Mouse (Mus musculus) mature B cell (primary cell): ENCODE results near the gene Adssl1.

ENCODE experiments used
- in situ Hi-C: fragments of 300-500 bp; cut with MboI; formaldehyde crosslinking; loops from 2 replicates; pipeline ENCODE4 v1.14.3; 2019

The Adssl1 gene

DNA sequence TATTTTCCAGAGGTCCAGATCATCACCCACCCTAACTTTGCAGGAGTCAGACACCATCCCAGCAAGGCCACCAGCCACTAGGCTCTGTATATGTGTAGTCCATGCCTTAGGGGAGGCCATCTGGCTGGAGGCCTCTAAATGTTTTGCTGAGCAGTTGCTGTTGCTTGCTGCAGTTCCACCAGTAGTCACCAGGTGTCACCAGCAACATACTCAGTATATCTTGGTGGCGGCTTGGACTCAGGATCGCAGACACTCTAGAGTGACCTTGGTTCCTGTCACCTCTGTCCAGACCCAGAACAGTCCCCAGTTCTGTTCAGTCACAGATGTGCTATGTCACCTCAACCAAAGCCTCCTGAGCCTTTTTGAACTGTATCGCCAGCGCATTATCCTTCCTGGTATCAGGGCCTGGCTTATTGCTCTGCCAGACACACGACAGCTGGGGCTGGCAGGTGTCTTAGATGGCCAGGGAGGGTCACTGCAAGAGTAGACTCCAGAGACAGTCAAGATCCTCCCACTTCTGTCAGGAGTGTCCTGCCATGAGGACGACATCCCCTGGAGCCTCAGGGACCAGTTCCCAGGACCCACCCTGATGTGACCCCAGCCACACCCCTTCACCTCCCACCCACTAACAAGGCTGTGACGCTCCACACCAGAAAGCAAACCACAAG lies 33.4 kb downstream of the Adssl1 start:
- in situ Hi-C loops = loop anchor here (5.0 kb wide), 1 partner anchor 54 kb away; no protein-coding TSS in a partner anchor

DNA sequence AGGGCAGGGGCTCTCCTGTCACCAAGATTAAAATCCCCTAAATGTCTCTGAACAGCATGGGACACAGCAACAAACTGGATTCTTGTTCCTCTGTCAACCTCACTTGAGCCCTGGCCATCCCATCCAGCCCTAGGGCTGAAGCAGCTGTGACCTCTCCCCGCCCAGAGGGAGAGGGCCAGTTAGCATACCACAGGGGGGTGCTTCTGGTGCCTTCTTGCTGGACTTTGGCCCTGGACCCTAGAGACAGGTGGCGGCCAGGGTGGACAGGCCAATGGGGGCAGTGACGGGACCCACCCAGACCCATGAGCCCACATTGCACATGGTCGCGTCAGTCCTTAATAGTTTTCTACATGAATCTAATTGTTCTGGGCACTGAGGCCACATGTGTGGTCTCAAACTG lies 34.2 kb downstream of the Adssl1 start:
- in situ Hi-C loops = loop anchor here (5.0 kb wide), 1 partner anchor 53 kb away; no protein-coding TSS in a partner anchor

DNA sequence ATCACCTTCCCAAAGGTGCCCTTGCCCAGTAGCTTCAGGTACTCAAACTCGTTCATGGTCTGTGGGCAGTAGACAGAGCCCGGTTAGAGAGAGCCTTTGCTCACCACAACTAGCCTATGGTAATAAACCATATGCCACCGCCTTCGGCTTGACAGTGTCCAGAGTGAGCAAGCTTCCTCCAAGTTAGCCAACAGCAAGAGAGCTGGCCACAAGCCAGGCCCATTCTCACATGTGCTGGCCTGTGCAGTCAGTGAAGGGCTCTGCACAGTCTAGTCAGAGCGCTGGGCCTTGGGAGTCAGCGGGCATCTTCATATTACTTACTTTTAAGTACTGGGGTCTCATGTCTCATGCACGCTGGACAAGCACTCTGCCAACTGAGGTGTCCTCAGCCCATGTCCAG lies 38.8 kb downstream of the Adssl1 start:
- in situ Hi-C loops = no loop called here

DNA sequence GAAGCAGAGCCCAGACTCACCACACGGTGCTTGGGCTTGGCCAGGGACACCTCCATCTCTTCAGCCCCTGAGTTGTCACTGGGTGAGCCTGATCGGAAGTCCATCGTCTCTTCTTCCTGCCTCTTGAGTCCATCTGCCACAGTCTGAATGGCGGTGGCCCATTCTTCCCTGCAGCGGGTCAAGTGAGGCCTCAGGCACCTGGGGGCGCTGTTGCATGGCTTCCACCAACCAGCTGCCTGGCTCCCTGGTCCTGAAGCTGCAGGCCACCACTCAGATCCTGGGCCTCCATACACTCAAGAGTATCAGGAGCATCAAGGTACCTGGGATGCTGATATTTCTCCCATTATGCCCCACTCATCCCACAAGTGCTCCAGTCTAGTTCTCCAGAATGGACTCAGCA lies 39.3 kb downstream of the Adssl1 start:
- in situ Hi-C loops = no loop called here

DNA sequence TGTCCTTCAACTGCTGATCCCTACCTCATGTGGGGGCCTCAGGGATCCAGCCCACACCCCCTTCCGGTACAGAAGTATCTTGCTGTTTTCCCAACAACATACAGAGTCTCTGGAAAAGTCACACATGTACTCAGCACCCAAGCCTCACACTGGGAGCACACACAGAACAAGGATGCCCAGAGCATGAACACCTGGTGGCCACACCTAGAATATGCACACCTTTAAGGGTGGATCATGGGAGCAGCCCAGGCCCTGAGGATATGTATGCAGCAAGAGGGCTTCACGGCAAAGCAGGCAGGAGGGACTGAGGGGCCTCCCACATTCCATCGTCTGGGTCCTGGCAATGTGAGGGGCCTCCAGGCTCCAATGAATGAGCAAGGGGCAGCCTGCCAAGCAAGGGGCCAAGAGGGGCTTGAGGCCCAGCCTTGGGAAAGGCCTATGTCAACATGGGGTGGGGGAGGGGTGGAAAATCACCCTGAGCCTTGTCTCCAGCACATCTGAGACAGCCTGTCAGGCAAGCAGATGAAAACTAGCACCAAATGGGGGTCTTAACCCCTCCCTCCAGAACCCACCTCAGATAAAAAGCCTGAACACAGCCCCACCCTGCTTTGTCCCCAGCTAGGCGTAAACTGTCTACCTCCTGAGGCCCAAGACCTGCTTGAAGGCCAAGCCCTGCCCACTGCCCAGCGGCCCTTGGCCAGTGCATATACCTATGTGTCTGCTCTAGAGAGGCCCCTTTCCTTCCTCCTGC lies 40.9 kb downstream of the Adssl1 start:
- in situ Hi-C loops = no loop called here

DNA sequence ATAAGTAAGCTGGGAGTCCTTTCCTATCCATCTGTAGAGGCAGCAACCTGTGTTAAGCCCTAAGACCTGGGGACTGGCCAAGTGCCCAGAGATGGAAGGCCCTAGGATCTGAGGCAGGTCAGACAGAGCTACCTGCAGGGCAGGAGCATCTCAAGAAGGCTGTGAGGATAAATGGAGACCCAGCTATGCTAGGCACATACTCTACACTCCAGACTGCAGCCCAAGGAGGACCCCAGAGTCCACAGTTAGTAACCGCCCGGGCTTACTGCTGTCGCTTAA lies 41.4 kb downstream of the Adssl1 start:
- in situ Hi-C loops = no loop called here

DNA sequence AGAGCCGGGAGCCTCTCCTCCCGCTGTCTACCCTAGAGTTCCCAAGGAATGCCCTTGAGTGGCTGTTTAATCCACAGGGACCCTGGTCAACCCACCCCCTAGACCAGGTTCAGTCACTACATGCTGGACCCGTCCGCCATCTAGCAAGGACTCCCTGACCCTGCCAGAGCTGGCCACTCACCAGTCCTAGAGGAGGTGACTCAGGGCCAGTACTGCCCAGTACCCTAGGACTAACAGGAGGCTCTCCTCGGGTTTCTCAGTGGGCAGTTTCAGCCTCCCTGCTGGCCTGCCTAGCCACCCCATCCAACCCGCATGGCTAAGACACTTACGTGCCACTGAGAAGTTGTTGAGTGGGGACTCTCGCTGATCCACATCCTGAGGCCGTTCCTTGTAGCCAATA lies 42.0 kb downstream of the Adssl1 start:
- in situ Hi-C loops = no loop called here

DNA sequence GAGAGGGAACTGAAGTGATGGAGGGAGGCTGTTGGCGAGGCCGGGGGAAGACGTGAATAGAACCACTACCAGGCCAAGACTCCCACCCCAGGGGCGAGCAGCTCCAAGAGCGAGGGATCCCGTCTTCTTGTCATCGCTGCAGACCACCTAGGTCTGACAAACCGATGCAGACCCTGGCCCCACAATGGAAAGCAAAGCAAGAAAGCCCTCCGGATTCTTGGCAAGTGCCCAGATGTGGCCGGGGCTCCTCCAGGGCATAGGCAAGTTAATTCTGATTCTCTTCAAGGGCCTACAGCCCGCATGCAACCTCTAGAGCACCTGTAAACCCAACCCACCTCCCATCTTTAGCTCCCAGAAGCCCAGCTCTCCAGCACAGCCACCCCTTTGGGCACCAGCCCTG lies 43.5 kb downstream of the Adssl1 start:
- in situ Hi-C loops = no loop called here

DNA sequence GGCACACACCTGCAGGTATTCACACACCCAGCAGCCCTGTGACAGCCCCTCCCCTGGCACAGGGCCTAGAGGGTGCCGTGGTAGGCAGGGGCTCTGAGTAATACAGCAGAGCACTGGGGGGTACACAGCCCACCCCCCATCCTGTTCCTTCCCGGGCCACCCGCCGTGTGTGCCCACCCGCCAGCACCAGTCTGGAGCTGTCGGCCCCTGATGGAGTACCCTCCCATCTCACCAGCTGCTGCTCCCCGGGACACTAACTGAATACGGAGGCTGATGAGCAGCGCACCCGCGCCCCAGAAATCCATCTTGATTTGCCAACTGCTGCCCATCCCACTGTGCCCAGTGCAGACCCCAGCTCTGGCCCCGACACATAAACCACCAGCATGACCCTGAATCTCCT lies 43.9 kb downstream of the Adssl1 start:
- in situ Hi-C loops = no loop called here

DNA sequence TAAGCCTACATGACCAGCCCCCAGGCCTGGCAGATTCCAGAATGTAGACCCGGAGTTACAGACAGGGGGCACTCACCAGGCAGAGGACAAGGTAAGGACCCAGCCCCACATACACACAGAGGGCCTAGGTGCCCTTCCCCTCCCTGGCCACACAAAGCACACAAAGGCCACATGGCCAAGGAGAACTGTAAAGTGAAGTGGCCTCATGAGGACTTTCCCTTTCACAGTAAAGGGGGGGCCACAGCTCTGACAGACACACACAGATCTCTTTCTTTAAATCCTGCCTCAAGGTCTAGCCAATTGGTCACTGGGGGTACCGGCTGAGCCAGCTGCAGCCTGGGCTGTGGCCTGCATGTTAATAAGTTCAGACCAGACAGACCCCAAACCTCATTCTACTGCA lies 44.3 kb downstream of the Adssl1 start:
- in situ Hi-C loops = no loop called here

DNA sequence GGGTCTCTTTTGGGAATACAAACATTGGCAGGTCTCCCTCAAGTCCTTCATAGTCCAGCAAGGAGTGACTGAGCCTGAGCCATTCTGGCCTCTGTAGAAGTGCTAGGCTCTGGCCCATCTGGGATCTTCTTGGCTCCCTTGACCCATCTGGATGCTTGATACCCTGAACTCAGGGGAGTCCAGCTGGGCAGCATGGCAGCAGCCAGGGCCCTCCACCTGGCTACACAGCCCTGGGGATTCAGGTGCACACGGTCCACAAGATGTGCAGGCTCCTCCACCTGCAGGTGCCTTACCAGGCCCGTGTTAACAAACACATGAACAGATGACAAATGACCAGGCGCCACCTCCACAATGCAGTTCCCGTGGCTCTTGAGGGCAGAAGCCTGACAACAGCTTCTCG lies 44.8 kb downstream of the Adssl1 start:
- in situ Hi-C loops = no loop called here

DNA sequence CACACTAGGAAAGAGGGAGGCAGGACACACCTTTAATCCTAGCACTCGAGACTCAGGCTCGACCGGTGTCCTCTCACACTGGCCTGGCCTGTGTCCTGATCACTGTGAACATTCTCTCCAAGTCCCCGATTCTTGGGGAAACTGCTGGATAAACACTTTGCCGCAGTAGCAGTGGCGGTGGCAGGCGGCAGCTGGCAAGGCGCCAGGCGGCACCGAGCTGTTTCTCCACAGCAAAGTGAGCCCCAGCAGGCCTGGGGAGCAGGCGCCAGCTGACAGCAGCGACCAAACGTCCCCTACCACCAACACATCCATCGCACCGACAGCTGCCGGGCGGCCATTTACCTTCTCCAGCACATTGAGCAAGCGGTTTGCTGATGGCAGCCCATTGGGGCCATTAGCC lies 45.6 kb downstream of the Adssl1 start:
- in situ Hi-C loops = no loop called here

DNA sequence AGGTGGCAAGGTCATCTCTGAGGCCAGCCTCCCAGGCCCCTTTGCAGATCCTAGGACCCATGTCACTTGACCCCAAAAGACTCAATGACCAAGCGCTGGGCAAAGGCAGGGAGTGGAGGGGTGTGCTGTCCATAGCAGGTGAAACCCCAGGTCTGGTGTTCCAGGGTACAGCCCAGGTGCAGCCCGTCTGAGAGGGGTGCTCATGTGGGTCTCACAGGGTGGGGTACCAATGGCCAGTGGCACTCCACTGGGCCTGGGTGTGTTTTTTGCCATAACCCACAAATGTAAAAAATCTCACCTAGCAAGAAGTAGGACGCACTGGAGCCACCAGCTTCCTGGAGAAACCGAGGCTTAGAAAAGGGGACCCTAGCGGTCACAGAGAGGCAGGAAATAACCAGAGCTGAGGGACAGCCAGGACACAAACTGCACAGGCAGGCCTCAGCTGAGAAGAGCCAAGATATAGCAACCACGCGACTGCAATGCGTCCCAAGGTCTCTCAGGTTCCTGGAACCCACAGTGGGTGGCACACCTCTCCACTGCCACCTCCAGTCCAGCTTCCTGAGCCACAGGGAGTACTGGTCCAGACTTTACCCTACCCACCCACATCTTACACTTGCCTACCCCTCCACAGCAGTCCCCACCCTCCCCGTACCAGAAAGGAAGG lies 46.2 kb downstream of the Adssl1 start:
- in situ Hi-C loops = no loop called here

DNA sequence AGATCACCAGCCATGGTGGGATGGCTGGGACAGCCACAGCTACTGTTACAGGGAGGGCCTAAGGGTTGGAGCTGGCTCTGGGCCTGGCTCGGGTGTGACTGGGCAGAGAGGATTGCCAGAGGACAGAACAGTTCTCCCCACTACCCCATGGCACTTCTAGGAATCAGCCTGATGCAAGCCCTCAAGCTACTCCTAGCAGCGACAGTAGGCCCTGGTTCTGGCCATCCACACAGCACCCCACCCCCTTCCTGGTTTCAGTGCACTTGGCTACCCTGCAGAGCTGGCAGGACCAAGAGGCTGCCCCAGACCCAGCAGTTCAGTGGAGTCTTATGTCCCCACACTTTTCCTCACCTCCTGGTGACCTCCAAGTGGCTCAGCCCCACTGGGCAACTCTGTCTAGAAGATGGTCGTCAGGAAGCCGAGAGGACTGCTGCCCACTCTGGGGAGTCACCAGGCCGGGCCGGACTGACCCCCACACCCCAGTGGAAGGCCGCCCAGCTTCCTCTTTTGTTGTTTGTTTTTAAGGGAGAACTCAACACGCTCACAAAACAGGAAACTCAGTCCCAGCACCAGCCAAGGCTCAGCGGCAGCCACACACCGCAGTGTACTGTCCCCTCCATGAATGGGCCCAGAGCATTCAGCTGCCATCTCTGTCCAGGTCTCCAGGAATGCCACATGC lies 47.9 kb downstream of the Adssl1 start:
- in situ Hi-C loops = no loop called here

DNA sequence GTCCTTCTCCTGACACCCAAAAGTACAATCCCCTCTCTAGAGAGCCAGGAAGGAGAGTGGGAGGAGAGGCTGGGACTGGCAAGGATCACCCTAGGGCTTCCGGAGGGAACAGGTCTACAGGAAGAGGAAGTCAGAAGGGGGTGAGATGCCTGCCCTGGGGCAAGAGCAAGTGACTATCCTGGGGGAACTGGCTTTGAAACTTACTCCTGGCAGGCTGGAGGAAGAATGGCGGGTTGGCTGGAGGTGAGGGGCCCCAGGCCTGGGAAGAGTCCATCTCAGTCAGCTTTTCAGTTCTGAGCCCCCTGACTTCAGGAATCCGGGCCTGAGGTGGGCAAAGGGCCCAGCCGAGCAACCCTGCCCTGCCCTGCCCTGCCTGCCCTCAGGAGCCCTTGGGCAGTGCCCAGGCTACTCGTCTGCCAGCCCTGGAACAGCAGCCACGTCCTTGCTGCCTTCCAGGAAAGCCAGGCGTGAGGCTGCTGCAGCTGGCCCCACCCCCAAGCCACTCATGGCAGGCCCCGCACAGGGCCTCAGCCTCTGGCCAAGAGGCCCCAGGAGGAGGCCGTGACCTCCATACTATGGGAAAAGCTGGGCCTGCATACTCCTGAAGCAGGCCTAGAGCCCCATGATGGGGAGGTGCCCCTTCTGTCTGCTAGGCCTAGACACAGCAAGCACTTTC lies 51.0 kb downstream of the Adssl1 start:
- in situ Hi-C loops = no loop called here

DNA sequence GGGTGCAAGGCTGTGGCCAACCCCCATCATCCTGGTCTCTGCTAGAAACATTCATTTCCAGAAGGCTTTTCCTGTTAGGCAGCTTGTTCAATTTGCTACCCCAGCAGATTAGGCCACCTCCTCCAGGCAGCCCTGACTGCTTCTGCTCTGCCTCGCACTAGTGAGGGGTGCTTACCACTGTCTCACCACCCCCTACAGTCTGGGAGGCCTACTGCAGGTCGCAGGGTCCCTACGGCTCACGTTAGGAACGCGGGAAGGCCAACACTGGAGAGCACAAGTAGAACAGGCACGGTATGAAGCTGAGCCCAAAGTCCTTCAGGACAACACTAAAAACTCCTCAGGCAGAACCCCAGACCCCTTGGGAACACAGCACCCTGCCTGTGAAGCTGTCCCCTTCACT lies 52.0 kb downstream of the Adssl1 start:
- in situ Hi-C loops = no loop called here

DNA sequence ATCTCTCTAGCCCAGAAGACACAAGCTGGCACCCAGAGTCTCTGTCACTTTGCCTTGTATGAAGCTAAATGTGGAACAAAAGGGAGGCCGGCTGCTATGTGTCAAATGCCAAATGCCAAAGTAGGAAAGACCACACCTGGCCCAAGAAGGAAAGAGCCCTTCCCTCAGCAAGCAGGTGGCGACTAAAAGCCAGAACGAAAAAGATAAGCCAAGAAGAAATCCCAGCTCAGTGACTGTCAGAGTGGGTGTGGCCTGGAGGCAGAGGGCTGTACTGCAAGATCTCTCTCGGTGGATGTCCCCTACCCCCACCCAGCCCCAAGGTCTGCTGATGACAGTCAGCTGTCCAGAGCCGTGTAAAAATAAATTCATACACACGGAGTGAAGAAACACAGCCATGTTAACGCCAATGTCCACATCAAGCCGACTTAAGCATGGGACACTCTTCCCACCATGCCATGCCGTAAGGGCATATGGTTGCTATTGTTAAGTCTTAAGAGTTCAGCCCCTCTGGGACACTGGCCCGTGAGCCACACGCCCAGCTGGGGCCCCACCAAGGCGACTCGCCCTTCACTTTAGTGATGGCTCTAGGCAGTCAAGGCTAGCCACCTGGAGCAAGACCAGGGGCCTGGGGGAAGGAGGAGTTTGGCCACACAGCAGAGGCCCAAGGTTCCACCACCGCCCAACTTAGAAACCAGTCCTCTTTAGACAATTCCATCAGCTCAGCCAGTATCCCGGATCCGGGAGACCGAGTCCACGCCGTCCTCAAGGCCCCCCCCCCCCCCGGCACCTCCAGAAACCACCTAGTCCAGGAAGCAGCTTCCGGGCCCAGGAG lies 53.1 kb downstream of the Adssl1 start:
- in situ Hi-C loops = no loop called here

DNA sequence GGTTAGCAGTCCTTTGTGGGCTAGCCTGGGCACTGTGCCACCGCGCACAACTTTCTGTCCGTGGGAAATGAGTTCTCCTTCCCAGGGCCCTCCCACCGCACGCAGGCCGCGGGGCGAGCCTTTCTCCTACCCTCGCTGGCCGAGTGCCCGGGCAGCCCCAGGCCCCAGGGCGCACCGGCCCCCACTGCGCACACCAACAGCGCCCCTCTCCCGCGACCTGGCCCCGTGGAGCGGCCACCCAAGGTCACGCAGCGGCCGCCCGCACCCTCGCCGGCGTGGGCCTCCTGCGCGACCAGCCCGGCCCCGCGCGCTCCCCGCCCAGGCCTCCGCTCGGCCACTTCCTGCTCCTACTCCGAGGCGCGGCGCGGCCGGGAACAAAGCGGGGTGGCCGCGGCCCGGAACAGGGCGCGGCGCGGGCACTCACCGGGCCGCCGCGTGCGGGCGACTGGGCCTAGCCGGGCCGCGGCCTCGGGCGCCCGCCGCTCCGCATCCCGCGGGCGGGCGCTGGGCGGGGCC lies 53.8 kb downstream of the Adssl1 start:
- in situ Hi-C loops = no loop called here

DNA sequence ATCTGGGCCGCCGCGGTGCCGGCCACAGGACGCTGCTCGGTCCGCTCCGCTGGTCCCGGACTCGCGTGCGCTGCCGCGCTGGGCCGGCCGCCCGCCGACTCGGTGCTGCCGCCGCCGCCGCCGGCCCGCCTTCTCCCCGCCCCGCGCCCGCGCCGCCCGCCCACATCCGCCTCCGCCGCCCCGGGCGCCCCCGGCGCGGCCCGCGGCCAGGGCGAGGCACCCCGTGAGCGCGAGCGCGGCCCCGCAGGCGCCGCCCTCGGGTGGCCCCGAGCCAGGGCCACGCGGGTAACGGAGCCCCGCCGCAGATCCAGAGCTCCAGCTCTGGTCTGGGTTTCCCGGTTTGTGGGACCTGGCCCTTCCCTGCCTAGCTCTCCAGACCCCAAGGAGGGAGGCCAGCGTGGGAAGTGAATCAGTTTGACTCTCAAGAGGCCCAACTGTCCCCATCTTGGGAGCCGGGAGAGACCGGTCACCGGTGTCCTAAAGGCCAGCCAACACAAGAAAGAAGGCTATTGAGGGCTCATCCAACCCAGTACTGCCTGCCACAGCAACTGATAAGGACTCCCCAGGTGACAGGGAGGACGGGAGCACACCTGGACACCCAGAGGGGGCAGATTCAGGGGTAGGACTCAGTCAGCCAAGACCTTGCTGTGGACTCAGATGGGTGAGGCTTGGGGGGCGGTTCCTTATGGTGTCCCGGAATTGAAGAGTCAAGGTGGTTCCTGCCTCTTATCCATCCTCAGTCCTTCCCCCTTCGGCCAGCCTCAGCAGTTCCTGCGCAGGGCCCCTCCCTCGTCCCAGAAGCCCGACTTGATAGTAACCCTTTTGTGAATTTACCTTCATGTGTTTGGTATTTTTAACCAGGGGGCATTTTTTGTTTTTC lies 54.5 kb downstream of the Adssl1 start, which contains the start of gene Akt1:
TSS of gene Akt1 (minus strand) at position 753 of the 880 bp plus-strand sequence.
- in situ Hi-C loops = no loop called here
